Mouse (Mus musculus): ENCODE measurements around the gene Csnk2a1.

The Csnk2a1 gene

DNA sequence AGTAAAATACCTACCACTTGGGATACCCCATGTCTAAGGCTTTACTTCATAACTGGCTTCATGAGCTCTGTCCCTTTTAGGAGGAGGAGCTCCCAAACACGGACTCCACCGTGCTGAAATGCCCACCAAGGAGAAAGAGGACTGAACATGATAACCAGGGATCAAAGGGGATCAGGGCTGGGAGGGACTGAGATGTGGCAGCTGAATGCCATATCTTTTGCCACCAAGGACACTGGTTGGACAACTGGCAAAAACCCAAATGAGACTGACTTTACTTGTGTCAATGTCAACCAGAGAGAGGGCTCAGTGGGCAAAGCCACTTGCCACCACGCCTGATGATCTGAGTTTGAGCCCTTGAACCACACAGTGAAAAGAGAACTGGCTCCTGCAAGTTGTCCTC lies 98.2 kb downstream of the Csnk2a1 start:
- no peak for DNase-seq (ENCODE audit: low spot score)

DNA sequence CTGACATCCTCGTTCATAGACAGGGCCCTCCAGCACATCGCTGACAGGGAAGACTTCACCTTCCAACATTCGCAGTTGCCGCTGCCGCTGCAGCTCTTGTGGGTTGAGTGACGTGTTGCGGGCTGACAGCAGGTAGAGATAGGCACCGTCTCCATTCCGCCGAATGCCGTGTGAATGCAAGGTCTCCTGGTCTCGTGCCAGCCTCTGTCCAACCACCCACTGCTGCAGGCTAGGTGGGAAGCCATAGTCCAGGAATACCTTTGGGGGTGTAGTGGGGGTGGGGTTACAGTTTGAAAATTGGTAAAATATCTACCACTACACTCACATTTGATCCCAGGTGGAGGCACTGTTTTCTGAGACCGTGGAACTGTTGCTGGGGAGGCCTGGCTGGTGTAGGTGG lies 99.5 kb downstream of the Csnk2a1 start:
- DNase-seq (ENCODE audit: low spot score) = no peak

DNA sequence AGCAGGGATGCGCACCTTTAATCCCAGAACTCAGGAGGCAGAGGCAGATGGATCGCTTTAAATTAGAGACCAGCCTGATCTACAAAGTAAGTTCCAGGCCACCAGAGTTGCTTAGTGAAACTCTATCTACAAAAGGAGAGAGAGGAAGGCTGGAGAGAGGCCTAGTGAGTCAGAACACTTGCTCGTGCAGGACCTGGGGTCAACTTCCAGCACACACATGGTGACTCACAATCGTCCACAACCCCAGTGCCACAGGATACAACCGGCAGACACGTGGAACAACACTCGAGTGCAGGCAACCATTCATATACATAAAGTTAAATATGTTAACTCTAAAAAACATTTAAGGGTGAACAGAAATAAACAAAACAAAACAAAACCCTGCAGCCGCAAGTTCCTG lies 100.0 kb downstream of the Csnk2a1 start:
- DNase-seq (ENCODE audit: low spot score) = no peak

DNA sequence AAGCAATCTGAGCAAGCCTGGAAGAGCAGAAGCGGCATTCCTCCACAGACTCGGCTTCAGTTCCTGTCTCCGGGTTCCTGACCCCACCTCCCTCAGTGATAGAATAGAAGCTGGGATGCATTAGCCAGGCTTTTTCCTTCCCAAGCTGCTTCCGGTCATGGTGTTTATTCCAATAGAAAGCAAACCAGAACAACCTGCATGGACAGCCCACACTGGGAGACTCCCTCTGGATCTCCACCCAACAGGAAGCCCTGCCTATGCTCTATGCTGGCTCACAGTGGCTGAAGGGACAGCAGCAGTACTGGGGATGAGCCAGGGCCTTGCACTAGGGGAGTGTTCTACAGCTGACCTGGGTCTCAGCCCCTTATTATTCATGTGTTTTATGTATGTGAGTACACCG lies 101.3 kb downstream of the Csnk2a1 start:
- no peak for DNase-seq (ENCODE audit: low spot score)

DNA sequence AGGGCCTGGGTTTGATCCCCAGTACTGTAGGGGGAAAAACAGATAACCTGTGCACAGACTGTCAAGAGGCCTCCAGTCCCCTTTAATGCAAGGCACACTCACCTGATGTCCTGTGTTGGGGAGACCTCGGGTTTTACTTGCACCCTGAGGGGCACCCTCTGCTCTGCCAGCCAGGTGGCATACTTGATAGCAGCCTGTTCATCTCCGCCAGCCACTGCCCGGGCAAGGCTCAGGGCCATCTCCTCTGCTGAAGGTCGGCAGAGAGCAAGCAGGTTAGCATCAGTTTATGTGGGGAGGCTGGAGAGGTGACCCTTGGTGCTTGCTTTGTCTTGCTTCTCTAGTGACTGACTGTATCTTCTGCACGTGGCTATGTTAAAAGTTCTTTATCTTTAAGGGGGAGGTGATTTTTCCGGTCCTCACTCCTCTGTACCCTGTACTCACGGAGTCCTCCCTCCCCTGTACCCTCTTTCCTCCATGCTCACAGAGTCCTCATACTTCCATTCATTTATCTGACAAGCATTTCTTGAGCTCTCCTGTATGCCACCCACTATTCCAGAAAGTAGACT lies 104.3 kb downstream of the Csnk2a1 start:
- no peak for DNase-seq (ENCODE audit: low spot score)
